Comparison of ENCODE assay signal across 9 mouse cellular contexts in genomic region chr10:102735207-102735606, GRCm38 (mm10).
A peak's percentile ranks its signal among the peaks of the same experiment; 100 is the strongest.
DNase-seq lines count a peak whose midpoint lies in the region; ATAC-seq and TF ChIP-seq lines count a peak whose summit lies in the region.
"Had no signal": no experiment of that assay in that cellular context is flagged by ENCODE, and none has a peak within 500 bp of the region (broad histone marks: within the 10 kb centered on the region; RNA-seq: fewer than 3 reads in every experiment).

No protein-coding gene starts in this region.

- no peak overlapping the region for H3K27ac ChIP-seq in kidney, embryonic 16.5 days (ENCODE audit: low read length)
- H3K27ac ChIP-seq in kidney, postnatal 0 days, result no peak overlapping the region
- no peak overlapping the region for H3K27ac ChIP-seq in thymus, adult 2 months (ENCODE audit: control insufficient read depth, insufficient read depth, low read length)
- no peak overlapping the region for H3K27ac ChIP-seq in liver, embryonic 11.5 days (ENCODE audit: low read depth, low read length)
- H3K27ac ChIP-seq: embryonic facial prominence, embryonic 12.5 days had no signal

- in situ Hi-C loops in Patski (cut with MboI; ENCODE audit: low pct_unique_long_range_greater_than_20kb), result loop anchor here (5.0 kb wide), 1 partner anchor 238 kb away; no protein-coding TSS in a partner anchor

- H3K4me3 ChIP-seq in kidney, embryonic 16.5 days (ENCODE audit: low read length), result no peak overlapping the region
- no peak overlapping the region for H3K4me3 ChIP-seq in kidney, postnatal 0 days (replicated peaks; ENCODE audit: low read depth, low read length)
- no peak overlapping the region for H3K4me3 ChIP-seq in thymus, adult 2 months (ENCODE audit: control insufficient read depth, insufficient read depth, low read length)
- no peak overlapping the region for H3K4me3 ChIP-seq in liver, embryonic 11.5 days (ENCODE audit: low read depth, low read length)
- H3K4me3 ChIP-seq: embryonic facial prominence, embryonic 12.5 days had no signal

- H3K4me1 ChIP-seq in kidney, embryonic 16.5 days (ENCODE audit: insufficient read depth, low read length), result no peaks in the 10 kb centered on the region
- H3K4me1 ChIP-seq in kidney, postnatal 0 days (replicated peaks; ENCODE audit: insufficient read depth, low read length), result no peaks in the 10 kb centered on the region
- no peaks in the 10 kb centered on the region for H3K4me1 ChIP-seq in thymus, adult 2 months (replicated peaks; ENCODE audit: control insufficient read depth, insufficient read depth, low read length)
- H3K4me1 ChIP-seq in liver, embryonic 11.5 days (replicated peaks; ENCODE audit: control insufficient read depth, insufficient read depth, low read length), result no peaks in the 10 kb centered on the region
- H3K4me1 ChIP-seq: embryonic facial prominence, embryonic 12.5 days had no signal

- no peaks in the 10 kb centered on the region for H3K27me3 ChIP-seq in kidney, embryonic 16.5 days (ENCODE audit: insufficient read depth, low read length)
- H3K27me3 ChIP-seq in Patski, result peaks cover 14% of the 10 kb centered on the region
- no peaks in the 10 kb centered on the region for H3K27me3 ChIP-seq in kidney, postnatal 0 days (ENCODE audit: insufficient read depth, low read length)
- H3K27me3 ChIP-seq in thymus, adult 2 months (ENCODE audit: control insufficient read depth, insufficient read depth, low read length), result no peaks in the 10 kb centered on the region
- no peaks in the 10 kb centered on the region for H3K27me3 ChIP-seq in liver, embryonic 11.5 days (replicated peaks; ENCODE audit: control insufficient read depth, insufficient read depth, low read length)
- H3K27me3 ChIP-seq: embryonic facial prominence, embryonic 12.5 days had no signal

- POLR2A ChIA-PET in Patski (lab: Charles Lee), result no interaction called here

- H3K9me3 ChIP-seq in kidney, embryonic 16.5 days (ENCODE audit: low read length), result no peaks in the 10 kb centered on the region
- no peaks in the 10 kb centered on the region for H3K9me3 ChIP-seq in kidney, postnatal 0 days (replicated peaks; ENCODE audit: low read length)
- no peaks in the 10 kb centered on the region for H3K9me3 ChIP-seq in liver, embryonic 11.5 days (ENCODE audit: control insufficient read depth, low read length)
- H3K9me3 ChIP-seq: embryonic facial prominence, embryonic 12.5 days had no signal

- no peak overlapping the region for H3K9ac ChIP-seq in kidney, embryonic 16.5 days (replicated peaks; ENCODE audit: low read length)
- no peak overlapping the region for H3K9ac ChIP-seq in kidney, postnatal 0 days (ENCODE audit: low read depth, low read length)
- no peak overlapping the region for H3K9ac ChIP-seq in liver, embryonic 11.5 days (ENCODE audit: low read depth, low read length)
- H3K9ac ChIP-seq: embryonic facial prominence, embryonic 12.5 days had no signal

- TF ChIP-seq CTCF in Patski (IDR thresholded peaks at IDR 0.05), result peak; percentile 65
- peak; percentile 72 for TF ChIP-seq CTCF in kidney, postnatal 0 days (IDR thresholded peaks at IDR 0.05; ENCODE audit: low read depth)
- TF ChIP-seq CTCF in thymus, adult 2 months (IDR thresholded peaks at IDR 0.05; ENCODE audit: borderline replicate concordance, control insufficient read depth, extremely low read depth, insufficient read depth, low read length, poor library complexity), result no peak

- peak; percentile 6 for DNase-seq in kidney, adult 11 months
- DNase-seq in Patski (ENCODE audit: low read depth, low spot score), result no peak
- peak; percentile 84 for DNase-seq in kidney, postnatal 0 days (ENCODE audit: low spot score)
- DNase-seq in lung, postnatal 36 days, result peak; percentile 76
- no peak for DNase-seq in thymus, adult 2 months
- no peak for DNase-seq in liver, embryonic 11.5 days (ENCODE audit: low spot score)

- TF ChIP-seq POLR2A in thymus, adult 2 months (IDR thresholded peaks at IDR 0.05; ENCODE audit: control insufficient read depth, extremely low read depth, insufficient read depth, low read length, poor library complexity), result no peak

- H3K36me3 ChIP-seq in kidney, embryonic 16.5 days (ENCODE audit: insufficient read depth, low read length), result no peaks in the 10 kb centered on the region
- no peaks in the 10 kb centered on the region for H3K36me3 ChIP-seq in kidney, postnatal 0 days (ENCODE audit: insufficient read depth, low read length)
- H3K36me3 ChIP-seq in thymus, adult 2 months (ENCODE audit: control insufficient read depth, insufficient read depth, low read length), result no peaks in the 10 kb centered on the region
- H3K36me3 ChIP-seq in liver, embryonic 11.5 days (ENCODE audit: control insufficient read depth, insufficient read depth, low read length), result no peaks in the 10 kb centered on the region
- H3K36me3 ChIP-seq: embryonic facial prominence, embryonic 12.5 days had no signal

- H3K4me2 ChIP-seq in kidney, embryonic 16.5 days (replicated peaks; ENCODE audit: low read depth, low read length), result no peak overlapping the region
- H3K4me2 ChIP-seq in kidney, postnatal 0 days (ENCODE audit: low read length), result no peak overlapping the region
- H3K4me2 ChIP-seq in liver, embryonic 11.5 days, result no peak overlapping the region
- H3K4me2 ChIP-seq: embryonic facial prominence, embryonic 12.5 days had no signal

- WGBS in kidney, embryonic 16.5 days, result 35% methylated on average over 3 of the region's 3 CpGs
- WGBS in kidney, postnatal 0 days, result 37% methylated on average over 3 of the region's 3 CpGs
- WGBS in thymus, adult 2 months, result 21% methylated on average over 3 of the region's 3 CpGs
- 54% methylated on average over 3 of the region's 3 CpGs for WGBS in liver, embryonic 11.5 days

- CTCF ChIA-PET in Patski (lab: Charles Lee), result interaction anchor here (0.8 to 3.4 kb wide), 5 partner anchors 10 to 242 kb away, joined by 3 to 12 read pairs (median 3); no protein-coding TSS in a partner anchor

- no peak for ATAC-seq in kidney, embryonic 16.5 days (ENCODE audit: low FRiP score, low TSS enrichment)
- peak; percentile 67 for ATAC-seq in Patski
- ATAC-seq in common myeloid progenitor, adult 5-6 weeks (replicated peaks; ENCODE audit: low read depth, poor library complexity, severe bottlenecking), result peak; percentile 88
- no peak for ATAC-seq in kidney, postnatal 0 days (replicated peaks; ENCODE audit: low FRiP score, low read depth)
- no peak for ATAC-seq in liver, embryonic 11.5 days (replicated peaks; ENCODE audit: low FRiP score)

Comparison
In these comparisons a context has a peak if more than half of its experiments do, and no peak if none do; other contexts are left out.
1. DNase-seq: peak in kidney, adult 11 months (single experiment), kidney, postnatal 0 days (single experiment) and lung, postnatal 36 days (single experiment); none in Patski (single experiment), thymus, adult 2 months (single experiment) and liver, embryonic 11.5 days (single experiment).
2. ATAC-seq: peak in Patski (single experiment) and common myeloid progenitor, adult 5-6 weeks (single experiment); none in kidney, embryonic 16.5 days (single experiment), kidney, postnatal 0 days (single experiment) and liver, embryonic 11.5 days (single experiment).